Mouse (Mus musculus) ES-E14 (cell line): ENCODE results near the gene Ctu1. TPM values are rescaled to one million over a fixed set of nuclear protein-coding genes. Genes with fewer than 3 reads are reported as not detected.
A peak's percentile ranks its signal among the peaks of the same experiment; 100 is the strongest.

Source experiments
- DNase-seq: peaks from one replicate; pipeline ENCODE4 v3.0.0-alpha.2; 2013; ENCODE audit warnings: low read depth, low spot score
- H3K27ac ChIP-seq: 2 replicates; pipeline ENCODE4 v1.5.1; 2012; ENCODE audit warnings: low read depth, mild to moderate bottlenecking, low read length, moderate library complexity, mixed read lengths; ENCODE audit not compliant: poor library complexity, insufficient read depth, severe bottlenecking
- H3K36me3 ChIP-seq: 2 replicates; pipeline ENCODE4 v1.6.1; 2012; ENCODE audit warnings: mild to moderate bottlenecking, low read length, moderate library complexity, mixed read lengths; ENCODE audit not compliant: control insufficient read depth, poor library complexity, insufficient read depth, severe bottlenecking
- H3K4me1 ChIP-seq, 2 experiments: fragments of 150-350 bp in 1 of 2; sonication (generic) in 1 of 2; 2 replicates each; pipeline ENCODE4 v1.6.1; 2012; ENCODE audit warnings: low read length in 2 of 2, mild to moderate bottlenecking in 1 of 2, mixed read lengths in 1 of 2; ENCODE audit not compliant: control insufficient read depth in 2 of 2, insufficient read depth in 2 of 2, poor library complexity in 1 of 2
- H3K4me3 ChIP-seq, 2 experiments: fragments of 150-350 bp in 1 of 2; sonication (generic) in 1 of 2; 2 replicates each; pipeline ENCODE4 v1.5.1; 2012; ENCODE audit warnings: low read length in 2 of 2, low read depth in 1 of 2, mild to moderate bottlenecking in 1 of 2, mixed read lengths in 1 of 2; ENCODE audit not compliant: insufficient read depth in 1 of 2, poor library complexity in 1 of 2, severe bottlenecking in 1 of 2
- H3K9ac ChIP-seq: 2 replicates; pipeline ENCODE4 v1.6.1; 2012; ENCODE audit warnings: low read depth, mild to moderate bottlenecking, low read length, mixed read lengths; ENCODE audit not compliant: poor library complexity, insufficient read depth, severe bottlenecking
- H3K9me3 ChIP-seq: fragments of 150-350 bp; sonication (generic); 2 replicates; pipeline ENCODE4 v1.6.1; 2012; ENCODE audit warnings: low read depth, mild to moderate bottlenecking, low read length; ENCODE audit not compliant: control insufficient read depth, insufficient read depth
- CHD2 ChIP-seq: IDR thresholded peaks from 2 replicates; pipeline ENCODE4 v1.6.1; 2014; ENCODE audit warnings: mild to moderate bottlenecking, low read depth, low read length, inconsistent platforms
- HCFC1 ChIP-seq: IDR thresholded peaks from 2 replicates; pipeline ENCODE4 v1.6.1; 2012; ENCODE audit warnings: low read length, inconsistent platforms, borderline replicate concordance; ENCODE audit not compliant: insufficient read depth
- MAFK ChIP-seq: IDR thresholded peaks from 2 replicates; pipeline ENCODE4 v1.6.1; 2014; ENCODE audit warnings: mild to moderate bottlenecking, low read depth, low read length, inconsistent platforms; ENCODE audit not compliant: insufficient read depth
- ZC3H11A ChIP-seq: IDR thresholded peaks from 2 replicates; pipeline ENCODE4 v1.6.1; 2012; ENCODE audit warnings: low read depth, mild to moderate bottlenecking, inconsistent platforms, low read length, borderline replicate concordance
- ZNF384 ChIP-seq: IDR thresholded peaks from 2 replicates; pipeline ENCODE4 v1.6.1; 2012; ENCODE audit warnings: low read depth, low read length, inconsistent platforms
- in situ Hi-C, 2 experiments: fragments of 600-800 bp; cut with MboI; formaldehyde crosslinking; loops; one replicate each; pipeline ENCODE4 v1.15.1; 2025; ENCODE audit warnings: low sequenced_read_pairs in 2 of 2, inconsistent platforms in 1 of 2; ENCODE audit not compliant: unreplicated experiment in 2 of 2
- total RNA-seq: library from RNA; depleted of rRNA; stranded (reverse); fragments of 300-350 nt; gene quantifications from 2 replicates; pipeline ENCODE4 v1.2.3, GENCODE M21; 2012; rRNA removed

Ctu1 gene
- 9.6 and 10.0 TPM in 2 replicates for total RNA-seq

DNA sequence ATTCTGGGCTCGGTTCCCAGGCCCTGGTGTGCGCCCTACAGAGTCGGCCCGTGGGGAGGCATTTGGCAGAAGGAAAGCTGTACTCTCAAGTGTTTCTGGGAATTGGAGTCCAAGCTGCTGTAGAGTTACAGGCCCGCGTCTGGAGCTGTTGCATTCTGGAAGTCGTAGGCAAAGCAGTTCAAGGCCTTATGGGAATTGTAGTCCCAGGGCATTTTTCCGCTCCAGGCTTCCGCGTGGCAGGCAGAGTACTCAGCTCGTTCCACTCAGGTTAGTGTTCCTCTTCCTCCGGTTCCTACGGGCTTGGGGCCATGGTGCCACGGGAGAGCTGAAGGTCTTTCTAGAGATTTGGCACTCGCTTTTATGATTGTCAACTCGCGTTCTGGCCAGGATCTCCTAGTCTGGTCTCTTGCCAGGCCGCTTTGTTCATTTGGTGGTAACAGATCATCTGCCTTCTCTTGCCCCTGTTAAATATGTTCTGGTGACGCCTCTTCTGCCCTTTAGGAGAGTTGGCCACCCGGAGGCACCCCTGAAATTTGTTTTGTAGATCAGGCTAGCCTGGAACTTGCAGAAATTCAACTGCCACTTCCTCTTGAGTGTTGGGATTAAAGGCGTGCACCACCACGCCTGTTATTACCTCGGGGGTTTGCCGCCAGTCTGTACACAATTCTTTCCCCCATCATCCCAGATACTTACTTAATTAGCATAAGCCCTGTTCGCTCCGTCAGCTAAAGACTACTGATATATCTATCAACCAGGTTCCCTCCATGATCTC lies at the start of gene Ctu1:
Ctu1 (plus strand) TSS at position 208 of the 772 bp plus-strand sequence.
- TF ChIP-seq HCFC1: peak; percentile 98
- TF ChIP-seq ZC3H11A: no peak
- Histone ChIP-seq H3K36me3 (peaks cover 2% of the 10 kb centered on the region; the same call in 1 of the 2 replicates), H3K9me3 (no peaks in the 10 kb centered on the region), H3K27ac (no peak within 1 kb of the TSS), H3K9ac (peak within 1 kb of the TSS; percentile 68), H3K4me3 (peak within 1 kb of the TSS; percentile 73 to 79), H3K4me1 (peaks cover 2 to 13% of the 10 kb centered on the region in 2 experiments; a peak in 1 of 4 replicates)
- in situ Hi-C loops: no loop called here
- DNase-seq: peak; percentile 77

GRCm38 (mm10) chr7:43622927-43623326 lies 48.9 kb upstream of the Ctu1 start:
- no peak overlapping the region for H3K9ac ChIP-seq
- in situ Hi-C loops: no loop called here
- DNase-seq: no peak
- no peak for TF ChIP-seq MAFK
- TF ChIP-seq CHD2: no peak
- TF ChIP-seq HCFC1: no peak
- no peak for TF ChIP-seq ZNF384
- no peak for TF ChIP-seq ZC3H11A
- peaks cover 0 to 3% of the 10 kb centered on the region in 2 experiments; a peak in 2 of 4 replicates for H3K4me1 ChIP-seq
- H3K36me3 ChIP-seq: peaks cover 5% of the 10 kb centered on the region
- H3K9me3 ChIP-seq: no peaks in the 10 kb centered on the region
- no peak overlapping the region for H3K4me3 ChIP-seq
- H3K27ac ChIP-seq: no peak overlapping the region

- Histone ChIP-seq H3K4me3 (peak overlapping the region; percentile 60 to 69), H3K9ac (peak overlapping the region; percentile 75)
- DNase-seq: no peak
Measured at GRCm38 (mm10) chr7:43623819-43624218, 48.0 kb upstream of the Ctu1 start.

GRCm38 (mm10) chr7:43625065-43625464 lies 46.8 kb upstream of the Ctu1 start:
- Histone ChIP-seq H3K9ac (0 out of 2 replicates have a peak overlapping the region, but pooled peaks have one; percentile 19), H3K4me3 (no peak overlapping the region), H3K9me3 (no peaks in the 10 kb centered on the region), H3K4me1 (peaks cover 0 to 3% of the 10 kb centered on the region in 2 experiments; a peak in 2 of 4 replicates), H3K36me3 (no peaks in the 10 kb centered on the region), H3K27ac (no peak overlapping the region)
- in situ Hi-C loops: no loop called here
- no peak for TF ChIP-seq ZC3H11A
- TF ChIP-seq HCFC1: no peak
- no peak for TF ChIP-seq ZNF384
- TF ChIP-seq MAFK: no peak
- TF ChIP-seq CHD2: no peak
- no peak for DNase-seq

More at GRCm38 (mm10) chr7:43623819-43624218, 48.0 kb upstream of the Ctu1 start:
- H3K4me1 ChIP-seq: peaks cover 0 to 3% of the 10 kb centered on the region in 2 experiments; a peak in 2 of 4 replicates
- H3K27ac ChIP-seq: no peak overlapping the region; the same call in 1 of the 2 replicates
- in situ Hi-C loops: no loop called here
- TF ChIP-seq ZC3H11A (no peak), ZNF384 (no peak), MAFK (no peak), HCFC1 (no peak), CHD2 (no peak)
- peaks cover 5% of the 10 kb centered on the region for H3K36me3 ChIP-seq
- no peaks in the 10 kb centered on the region for H3K9me3 ChIP-seq
